Mouse (Mus musculus) left cerebral cortex, adult 9 months (tissue): ENCODE measurements around the gene Tbc1d30.

Experiments
- DNase-seq, 2 experiments: peaks; one replicate each; pipeline ENCODE4 v3.0.0; 2022; ENCODE audit warnings: low spot score in 2 of 2

Tbc1d30 gene

DNA sequence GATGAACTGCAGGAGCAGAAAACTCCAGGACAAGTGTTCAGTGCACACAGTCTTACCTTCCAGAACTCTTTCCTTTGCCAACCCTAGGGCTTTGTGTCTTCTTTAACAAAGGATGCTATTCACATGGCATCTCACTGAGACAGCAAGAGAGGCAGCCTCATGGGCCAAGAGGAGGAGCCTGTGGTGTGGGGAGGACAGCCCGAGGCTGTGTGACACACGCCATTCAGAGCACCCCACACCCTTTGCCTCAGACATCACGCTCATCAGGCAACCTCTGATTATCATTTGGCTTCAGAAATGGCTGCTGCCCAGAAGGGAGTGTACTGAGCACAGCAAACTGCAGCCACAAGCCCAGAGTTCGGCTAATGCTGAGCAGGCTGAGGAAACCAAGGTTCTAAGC lies 36.9 kb downstream of the Tbc1d30 start:
- no peak for DNase-seq

DNA sequence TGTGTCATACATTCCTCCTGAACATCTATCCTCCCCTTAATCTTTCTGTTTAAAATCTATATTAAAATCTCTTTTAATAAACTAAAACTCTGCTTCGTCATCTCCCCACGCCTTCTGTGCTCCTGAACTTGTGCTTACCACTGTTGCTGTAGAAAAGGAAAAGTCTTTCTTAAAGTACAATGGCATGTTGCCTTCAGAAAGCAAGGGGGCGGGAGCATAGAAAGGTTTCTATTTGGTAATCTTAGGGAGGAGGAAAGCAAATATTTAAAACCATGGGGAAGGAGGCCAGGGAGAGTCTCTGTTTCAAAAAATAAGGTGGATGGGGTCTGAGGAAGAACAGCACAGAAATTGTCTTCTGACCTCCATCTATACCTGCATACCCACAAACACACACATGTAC lies 38.0 kb downstream of the Tbc1d30 start:
- DNase-seq = no peak

DNA sequence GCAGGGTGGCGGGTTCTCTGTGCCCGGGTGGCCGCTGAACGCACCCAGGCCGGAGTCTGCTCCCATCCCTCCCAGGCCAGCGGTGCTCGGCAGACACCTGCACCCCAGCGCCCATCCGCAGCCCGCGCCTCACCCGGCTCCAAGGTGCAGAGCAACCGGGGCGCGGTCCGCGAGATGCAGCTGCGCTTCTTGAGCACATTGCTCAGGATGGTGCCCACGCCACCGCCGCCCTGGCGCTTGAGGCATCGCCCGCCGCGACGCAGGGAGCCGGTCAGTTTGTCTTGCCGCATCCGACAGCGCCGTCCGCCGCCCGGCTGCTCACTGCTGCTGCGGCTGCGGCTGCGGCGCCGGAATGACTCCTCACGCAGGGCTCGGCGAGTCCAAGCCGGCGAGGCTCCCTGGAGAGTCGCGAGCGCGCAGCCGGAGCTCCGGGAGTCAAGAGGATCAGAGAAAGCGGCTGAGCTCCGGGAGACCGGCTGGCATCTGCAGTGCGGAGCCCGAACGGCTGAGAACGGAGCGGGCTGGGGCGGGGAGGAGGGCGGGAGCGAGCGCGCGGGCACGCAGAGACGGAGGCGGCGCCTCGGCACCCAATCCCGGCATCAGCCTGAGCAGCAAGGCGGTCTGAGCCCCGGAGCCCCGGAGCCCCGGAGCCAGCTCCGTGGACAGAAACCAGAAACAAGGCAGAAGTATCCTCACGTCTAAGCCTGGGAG lies 40.4 kb downstream of the Tbc1d30 start:
- DNase-seq = peak in 1 of 2 experiments; percentile 75

DNA sequence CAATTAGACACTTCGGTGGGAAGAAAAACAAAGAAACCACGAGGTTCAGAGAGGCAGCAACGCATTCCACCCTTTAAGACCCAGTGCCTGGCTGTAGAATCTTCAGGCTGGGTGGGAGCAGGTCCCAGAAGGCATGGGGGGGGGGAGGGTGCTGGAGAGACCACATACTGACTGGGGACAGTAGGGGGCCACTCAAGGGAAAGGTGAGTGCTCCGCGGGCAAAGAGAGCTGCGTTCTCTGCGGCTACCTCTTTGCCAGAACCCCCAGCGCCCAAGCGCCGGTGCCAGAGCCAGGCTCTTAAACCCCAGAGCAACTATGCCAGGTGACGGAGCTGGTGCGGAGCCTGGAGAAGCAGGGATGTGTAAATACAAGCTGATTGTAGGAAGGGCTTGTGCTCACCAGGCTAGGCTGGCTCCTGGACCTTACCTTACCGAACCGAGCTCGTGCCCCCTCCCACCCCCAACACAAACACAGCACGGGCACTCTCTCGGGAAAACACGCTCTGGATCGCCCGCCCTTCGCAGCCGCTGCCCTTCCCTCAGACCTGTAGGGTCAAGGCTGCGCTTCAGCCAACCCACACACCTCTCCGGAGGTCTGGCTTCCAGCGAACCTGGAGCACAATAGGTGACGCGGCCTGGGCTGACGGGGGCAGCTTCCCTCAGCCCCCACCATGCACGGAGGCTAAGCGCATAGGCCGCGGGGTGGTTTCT lies 41.1 kb downstream of the Tbc1d30 start:
- no peak for DNase-seq

DNA sequence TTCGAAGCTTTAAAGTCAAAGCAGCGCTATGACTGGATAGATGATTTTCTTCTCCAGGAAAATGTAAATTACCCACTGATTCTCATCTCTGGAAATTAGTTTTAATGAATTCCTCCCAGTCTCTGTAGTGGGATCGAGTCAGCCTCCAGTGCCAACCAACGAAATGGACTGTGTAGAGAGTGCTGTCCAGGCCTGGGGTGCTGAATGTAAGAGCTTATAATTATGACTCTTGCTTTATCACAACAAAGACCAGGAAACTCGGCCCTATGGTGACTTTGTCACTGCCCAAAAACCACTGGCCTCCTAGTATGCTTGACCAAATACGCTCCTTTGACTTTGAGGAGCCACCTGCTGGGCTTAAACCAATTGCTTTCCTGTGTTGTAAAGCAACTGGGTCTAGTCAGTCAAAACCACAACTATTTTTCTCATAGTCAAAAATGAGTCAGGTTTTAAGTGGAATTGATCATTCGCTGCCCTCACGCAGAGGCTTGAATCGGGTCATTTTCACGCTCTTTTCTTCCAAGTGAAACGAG lies 41.9 kb downstream of the Tbc1d30 start:
- DNase-seq = no peak

DNA sequence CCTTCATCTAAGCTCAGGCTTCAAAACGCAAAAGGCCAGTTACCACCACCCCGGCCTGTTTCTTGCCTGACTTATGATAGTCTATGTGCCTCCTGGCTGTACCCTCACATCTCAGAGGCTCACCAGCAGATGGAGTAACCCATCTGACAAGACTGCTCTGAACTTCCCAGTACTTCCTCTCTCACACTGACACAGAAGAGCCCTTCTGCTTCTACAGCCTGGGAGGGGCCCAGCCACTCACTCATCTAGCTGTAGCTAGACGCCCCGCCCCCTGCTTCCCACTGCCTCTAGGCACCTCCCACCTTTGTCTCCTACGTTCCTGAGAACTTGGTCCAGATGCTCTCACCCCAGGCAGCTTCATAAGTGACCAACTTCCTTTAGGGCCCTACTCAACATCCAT lies 45.6 kb downstream of the Tbc1d30 start:
- DNase-seq = no peak

DNA sequence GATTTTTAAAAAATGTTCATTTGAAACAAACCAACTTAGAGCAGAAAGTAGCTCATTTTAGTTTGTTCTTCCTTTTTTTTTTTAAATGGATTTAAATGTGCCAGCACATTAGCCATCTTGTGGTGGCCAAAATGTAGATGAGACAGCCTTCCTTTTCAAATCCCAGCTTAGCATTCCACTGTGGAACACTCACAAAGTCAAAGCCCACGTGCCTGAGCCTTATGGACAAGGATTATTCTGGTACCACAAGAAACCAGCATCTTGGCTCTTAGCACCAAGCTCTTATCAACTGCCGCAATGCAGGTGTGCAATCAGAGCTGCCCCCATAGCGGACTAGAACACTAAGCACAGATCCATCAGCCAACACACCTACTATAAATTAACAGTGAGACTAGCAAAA lies 47.5 kb downstream of the Tbc1d30 start:
- DNase-seq = no peak

DNA sequence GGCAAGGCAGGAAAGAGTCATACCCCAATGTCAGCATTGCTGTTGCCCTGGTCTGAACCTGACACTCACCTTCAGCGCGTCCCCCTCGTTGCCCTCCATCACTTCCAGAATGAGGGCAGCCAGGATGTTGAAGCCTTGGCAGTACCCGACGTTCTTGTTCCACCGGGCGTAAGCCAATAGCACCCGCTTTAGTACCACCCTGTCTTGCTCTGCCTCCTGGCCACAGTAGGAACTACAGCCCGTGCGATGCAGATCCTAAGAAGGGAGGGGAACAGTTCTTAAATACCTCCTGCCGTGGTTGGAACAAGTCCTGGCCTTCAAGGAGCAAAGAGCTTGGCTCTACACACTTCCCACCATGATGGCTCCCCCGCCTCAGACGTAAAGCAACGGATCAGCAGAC lies 49.2 kb downstream of the Tbc1d30 start:
- DNase-seq = no peak

DNA sequence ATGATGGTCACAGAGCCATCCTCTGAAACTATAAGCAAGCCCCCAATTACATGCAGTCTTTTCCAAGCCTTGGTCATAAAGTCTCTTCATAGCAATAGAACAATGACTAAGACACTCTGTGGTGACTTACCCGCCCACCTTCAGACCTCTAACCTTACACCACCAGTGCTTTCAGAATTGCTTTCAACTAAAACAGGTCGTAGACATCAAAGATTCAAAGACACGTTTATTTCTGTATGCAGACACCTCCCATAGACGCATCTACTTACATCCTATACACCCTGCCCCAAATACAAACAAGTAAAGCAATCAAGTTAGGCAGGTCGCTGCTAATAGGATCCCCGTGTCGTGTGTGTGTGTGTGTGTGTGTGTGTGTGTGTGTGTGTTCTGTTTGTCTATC lies 50.4 kb downstream of the Tbc1d30 start:
- DNase-seq = no peak

DNA sequence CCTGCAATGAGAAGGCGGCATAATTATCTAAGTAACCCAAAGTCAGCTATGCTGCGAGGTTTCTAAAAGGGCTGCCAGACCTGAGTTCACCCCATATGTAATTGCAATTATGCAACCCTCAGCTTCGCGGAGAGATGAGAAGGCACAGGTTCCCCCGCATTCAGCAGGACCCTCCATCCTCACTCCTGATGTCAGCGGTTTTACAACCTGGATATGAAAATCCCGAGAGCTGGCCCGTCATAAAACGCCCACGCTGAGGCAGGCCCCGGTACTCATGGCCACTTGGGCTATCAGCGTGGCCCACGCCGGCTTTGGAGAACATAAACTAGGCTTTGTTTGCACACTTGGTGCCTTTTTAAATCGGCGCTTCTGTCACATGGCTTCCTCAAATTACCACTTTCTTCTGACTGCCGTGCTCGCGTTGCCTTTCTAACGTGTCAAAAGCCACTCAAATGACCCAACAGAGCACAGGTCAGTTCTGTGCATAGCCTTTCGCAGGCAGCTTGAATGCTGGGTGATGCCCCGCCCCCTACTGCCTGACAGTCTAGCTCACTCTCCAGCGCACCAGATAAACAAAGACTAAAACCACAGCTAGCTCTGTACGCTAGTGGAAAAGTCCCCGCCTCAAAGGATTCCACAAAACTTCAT lies 53.9 kb downstream of the Tbc1d30 start:
- DNase-seq = peak in 1 of 2 experiments; percentile 60

DNA sequence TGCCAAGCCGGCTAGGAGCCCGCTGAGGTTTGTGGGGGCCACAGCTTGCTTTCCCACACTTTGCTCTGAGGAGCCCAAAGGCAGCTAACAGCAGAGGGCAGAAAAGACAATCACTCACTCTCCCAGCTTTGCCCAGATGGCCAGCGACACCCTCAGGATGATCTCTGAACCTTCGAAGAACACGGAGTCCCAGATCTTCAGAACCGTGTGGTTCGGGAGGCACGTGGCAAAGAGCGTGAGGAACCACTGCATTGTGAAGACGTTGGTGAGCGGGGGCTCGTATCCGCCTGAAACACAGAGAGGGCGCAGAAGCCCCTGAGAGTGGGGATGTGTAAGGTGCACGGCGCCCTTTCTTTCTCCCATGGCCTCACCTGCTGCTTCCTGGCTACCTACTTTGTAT lies 56.6 kb downstream of the Tbc1d30 start:
- DNase-seq = no peak

DNA sequence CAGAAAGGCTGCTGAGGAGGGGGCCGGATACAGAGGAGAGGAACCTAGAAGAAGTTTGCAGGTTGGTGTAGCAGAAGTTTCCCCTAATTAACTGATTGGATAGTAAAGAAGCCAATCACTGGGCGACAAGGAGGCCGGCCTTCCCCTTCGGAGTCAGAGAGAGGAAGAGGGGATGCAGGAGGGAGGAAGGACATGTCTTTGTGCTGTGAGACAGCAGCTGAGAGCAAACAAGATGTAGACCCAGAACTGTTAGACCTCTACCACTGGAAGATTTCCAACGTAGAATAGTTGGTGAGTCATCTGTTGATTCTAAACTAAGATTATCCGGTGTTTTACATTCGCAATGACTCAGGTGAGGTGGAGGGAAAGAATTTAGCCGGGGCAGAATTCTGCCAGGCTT lies 57.2 kb downstream of the Tbc1d30 start:
- DNase-seq = no peak

DNA sequence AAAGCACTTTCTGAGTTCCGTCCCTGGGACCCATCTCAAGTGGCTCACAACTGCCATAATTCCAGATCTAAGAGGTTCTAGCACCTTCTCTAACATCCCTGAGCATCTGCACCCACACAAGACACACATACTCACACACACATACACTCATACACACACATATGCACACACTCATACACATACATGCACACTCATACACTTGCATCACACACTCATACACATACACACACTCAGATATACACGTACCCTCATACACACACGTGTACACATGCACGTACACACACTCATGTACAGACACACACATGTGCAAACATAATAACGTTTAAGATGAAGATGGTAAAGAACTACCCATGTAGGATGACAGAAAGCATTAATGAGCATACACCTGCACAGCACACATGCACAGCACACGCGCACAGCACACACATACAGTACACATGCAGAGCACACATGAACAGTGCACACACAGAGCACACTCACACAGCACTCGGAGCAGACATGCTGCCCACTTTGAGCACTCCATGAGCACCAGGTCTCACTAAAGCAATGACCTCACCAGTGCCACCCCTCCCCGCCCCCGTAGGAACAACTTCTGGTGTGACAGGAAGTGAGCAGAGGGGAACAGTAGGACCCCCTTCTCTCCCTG lies 59.7 kb downstream of the Tbc1d30 start:
- DNase-seq = no peak

DNA sequence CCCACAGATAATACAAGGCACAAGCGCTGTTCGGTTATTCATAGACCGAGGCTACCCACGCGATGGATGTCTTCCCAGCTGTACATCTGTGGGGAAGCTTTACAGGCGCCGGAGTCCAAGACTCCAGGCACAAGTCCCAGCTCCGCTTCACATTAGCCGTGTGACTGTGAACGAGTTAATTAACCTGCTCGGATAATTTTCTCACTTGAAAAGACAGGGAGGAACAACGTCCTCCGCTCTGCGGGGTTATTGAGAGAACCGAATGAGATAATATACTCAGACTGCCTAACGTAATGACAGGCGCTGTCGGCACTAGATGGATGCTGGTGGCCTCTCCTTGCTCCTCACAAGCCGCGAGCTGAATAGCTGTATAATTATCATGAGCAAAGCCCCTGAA lies 60.4 kb downstream of the Tbc1d30 start:
- DNase-seq = peak; percentile 64 to 87

DNA sequence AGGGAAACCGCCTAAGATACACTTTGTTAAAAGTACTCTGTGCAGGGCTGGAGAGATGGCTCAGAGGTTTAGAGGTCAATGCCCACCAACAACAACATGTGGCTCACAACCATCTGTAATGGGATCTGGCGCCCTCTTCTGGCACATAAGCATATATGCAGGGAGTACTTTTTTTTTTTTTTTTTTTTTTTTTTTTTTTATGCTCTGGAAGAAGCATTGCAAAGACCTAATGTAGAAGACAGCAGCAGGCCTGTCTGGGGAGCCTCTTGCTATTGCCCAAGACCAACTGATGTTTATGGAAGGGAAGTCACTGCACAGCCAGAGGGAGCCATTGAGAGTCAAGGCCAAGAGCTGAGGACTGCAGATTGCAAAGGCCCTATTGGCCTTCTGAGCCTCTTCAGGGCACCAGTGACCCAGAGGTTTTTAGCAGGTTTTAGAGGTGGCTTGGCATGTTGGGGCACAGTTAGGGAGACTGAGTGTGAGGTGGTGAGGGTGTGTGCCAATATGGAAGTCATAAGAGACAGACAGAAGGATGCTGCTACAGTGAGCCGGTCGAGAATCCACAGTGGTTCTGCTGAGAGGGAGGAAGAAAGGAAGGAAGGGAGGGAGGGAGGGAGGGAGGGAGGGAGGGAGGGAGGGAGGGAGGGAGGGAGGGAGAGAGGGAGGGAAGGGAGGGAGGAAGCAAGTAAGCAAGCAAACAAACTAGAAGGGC lies 61.0 kb downstream of the Tbc1d30 start:
- DNase-seq = no peak

DNA sequence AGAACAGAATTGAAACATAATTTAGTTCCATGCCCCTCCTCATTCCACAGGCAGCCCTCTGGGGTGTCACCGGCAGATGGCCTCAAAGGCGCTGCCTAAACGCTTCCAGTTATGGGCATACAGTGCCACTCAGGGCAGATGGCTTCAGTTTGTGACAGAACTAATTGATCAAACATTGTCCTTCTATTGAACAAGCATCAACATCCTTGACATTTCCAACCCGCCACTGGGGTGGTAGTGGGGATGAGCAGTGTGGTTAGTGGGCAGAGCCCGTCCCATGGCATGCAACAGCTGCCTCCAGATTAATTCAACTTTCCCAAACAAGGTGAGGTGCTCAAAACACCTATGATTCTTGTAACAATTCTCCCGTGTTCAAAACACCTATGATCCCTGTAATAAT lies 68.2 kb downstream of the Tbc1d30 start:
- no peak for DNase-seq

DNA sequence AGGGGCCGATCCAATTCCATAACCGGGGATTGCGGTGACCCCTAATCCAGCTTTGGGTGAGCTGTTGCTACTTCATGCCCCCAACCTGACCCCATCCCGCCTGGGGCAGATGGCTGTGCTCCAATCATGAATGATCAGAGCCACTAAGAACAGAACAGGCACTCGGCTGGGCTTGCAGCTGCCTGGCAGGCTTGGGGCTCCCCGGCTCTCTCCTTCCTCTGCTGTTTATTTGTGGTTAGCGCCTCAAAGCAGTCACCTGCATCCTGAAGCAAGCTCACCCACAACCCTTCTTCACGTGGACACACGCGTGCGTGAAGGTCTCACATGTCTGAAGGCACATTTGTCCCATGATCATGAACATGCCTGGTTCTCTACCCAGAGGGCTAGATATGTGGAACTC lies 68.6 kb downstream of the Tbc1d30 start:
- no peak for DNase-seq

DNA sequence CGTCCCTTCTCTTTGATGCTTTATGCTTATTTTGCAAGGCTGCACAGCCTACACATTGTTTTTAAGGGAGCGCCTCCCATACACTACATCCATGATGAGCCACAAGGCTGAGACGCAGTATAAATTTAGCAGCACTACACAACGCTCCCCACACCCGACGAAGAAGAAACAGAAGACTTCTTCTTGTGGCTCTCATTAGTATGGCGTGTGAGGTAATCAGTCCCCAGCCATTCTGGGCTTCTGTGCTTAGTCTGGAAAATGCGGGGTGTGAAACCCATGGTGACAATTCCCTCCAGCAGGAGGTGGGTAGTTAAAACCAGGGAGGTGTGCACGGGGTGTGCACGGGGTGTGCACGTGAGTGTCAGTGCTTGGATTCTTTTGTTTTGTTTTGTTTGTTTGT lies 70.1 kb downstream of the Tbc1d30 start:
- DNase-seq = peak in 1 of 2 experiments; percentile 74

DNA sequence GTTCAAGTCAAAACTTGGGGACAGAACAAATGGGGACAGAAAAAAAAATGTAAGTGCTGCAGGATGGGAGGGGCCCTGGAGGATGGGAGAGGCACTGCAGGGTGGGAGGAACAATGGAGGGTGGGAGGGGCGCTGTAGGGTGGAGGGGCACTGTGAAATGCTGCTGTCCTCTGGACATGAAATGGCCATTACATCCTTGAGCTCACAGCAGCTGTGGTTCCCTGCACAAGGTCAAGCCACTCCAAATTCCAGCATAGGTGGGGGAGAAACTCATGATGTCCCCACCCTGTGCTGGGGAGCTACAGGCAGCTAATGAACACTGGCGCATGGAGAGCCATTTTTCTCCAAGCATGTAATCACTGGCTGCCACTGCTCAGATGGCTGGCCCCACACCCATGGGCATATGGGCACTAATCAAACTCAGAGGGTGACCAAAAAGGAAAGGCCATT lies 74.0 kb downstream of the Tbc1d30 start:
- DNase-seq = no peak

DNA sequence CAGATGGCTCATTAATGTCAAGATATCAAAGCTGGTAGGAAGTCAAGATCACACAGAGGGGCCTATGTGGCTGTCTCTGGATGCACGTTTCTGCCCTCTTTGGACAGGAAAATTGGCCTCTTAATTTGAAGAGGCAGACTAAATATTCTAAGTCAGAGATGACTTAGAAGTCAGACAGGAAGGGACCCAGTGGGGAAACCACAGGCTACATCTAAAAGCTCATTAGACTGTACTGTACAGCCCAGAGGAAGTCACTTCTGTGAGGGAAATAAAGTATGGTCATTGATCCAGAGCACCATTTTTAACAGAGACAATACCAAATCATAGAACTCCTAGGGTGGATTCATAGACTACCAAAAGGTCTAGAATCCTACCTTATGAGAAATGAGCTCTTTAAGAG lies 76.1 kb downstream of the Tbc1d30 start:
- no peak for DNase-seq

DNA sequence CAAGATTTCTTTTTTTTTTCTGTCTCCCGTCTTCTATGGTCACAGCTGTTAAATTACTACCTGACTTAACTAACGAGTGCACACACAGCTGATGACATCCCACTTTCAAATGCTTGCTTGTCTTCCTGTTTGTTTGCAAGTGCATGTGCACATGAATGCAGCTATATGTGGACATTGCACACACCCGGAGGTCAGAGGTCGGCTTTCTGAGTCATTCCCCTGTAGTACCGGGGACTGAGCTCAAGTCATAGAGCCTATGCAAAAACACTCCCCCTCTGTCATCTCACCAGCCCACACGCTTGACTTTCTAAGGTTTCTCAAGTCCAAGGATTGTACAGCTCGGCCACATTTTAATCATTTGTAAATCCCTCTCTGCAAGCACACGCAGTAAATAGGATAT lies 80.1 kb downstream of the Tbc1d30 start:
- no peak for DNase-seq

DNA sequence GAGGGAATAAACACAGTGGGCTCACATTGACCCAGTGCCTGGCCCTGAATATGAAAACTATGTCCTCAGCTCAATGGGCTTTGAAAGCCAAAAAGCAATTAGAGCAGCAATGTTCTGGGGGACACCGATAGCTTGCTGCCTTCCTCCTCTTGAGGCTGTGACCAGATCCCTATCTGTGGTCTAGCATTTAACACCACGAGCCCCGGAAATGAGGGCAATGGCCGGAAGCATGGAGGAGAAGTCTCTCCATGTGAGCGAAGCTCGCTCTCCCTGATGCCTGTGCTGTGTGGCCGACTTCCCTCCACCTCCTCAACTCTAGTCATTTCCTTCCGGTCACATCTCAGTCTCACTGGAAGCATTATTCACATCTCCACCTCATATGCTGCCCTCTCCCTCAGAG lies 82.3 kb downstream of the Tbc1d30 start:
- DNase-seq = no peak
